Mouse (Mus musculus) stomach, embryonic 16.5 days (tissue): ENCODE data around the gene Col4a2. TPM values are rescaled to one million over a fixed set of nuclear protein-coding genes. Genes with fewer than 3 reads are reported as not detected.
A peak's percentile ranks its signal among the peaks of the same experiment; 100 is the strongest.

Source experiments
- ATAC-seq: fragments of 200-750 bp; cut with Nextera tagmentation; 2 replicates; pipeline ENCODE4 v1.8.0; 2017; ENCODE audit warnings: moderate number of reproducible peaks, moderate TSS enrichment; ENCODE audit not compliant: insufficient read depth, low FRiP score
- H3K27ac ChIP-seq: fragments of 300-500 bp; sonication (generic); 2 replicates; pipeline ENCODE4 v1.5.1; 2014; ENCODE audit warnings: low read length
- H3K27me3 ChIP-seq: fragments of 300-500 bp; sonication (generic); 2 replicates; pipeline ENCODE4 v1.6.1; 2014; ENCODE audit warnings: low read length, control low read depth, mixed read lengths; ENCODE audit not compliant: control insufficient read depth, insufficient read depth
- H3K36me3 ChIP-seq: fragments of 300-500 bp; sonication (generic); 2 replicates; pipeline ENCODE4 v1.6.1; 2014; ENCODE audit warnings: low read length; ENCODE audit not compliant: control insufficient read depth, insufficient read depth
- H3K4me1 ChIP-seq: fragments of 300-500 bp; sonication (generic); 2 replicates; pipeline ENCODE4 v1.6.1; 2014; ENCODE audit warnings: low read length, control low read depth, mixed read lengths; ENCODE audit not compliant: control insufficient read depth, insufficient read depth
- H3K4me2 ChIP-seq: fragments of 300-500 bp; sonication (generic); 2 replicates; pipeline ENCODE4 v1.6.1; 2014; ENCODE audit warnings: low read depth, low read length, mixed read lengths
- H3K4me3 ChIP-seq: fragments of 300-500 bp; sonication (generic); replicated peaks from 2 replicates; pipeline ENCODE4 v1.5.1; 2014; ENCODE audit warnings: mild to moderate bottlenecking, low read length
- H3K9ac ChIP-seq: fragments of 300-500 bp; sonication (generic); 2 replicates; pipeline ENCODE4 v1.6.1; 2014; ENCODE audit warnings: low read length
- H3K9me3 ChIP-seq: fragments of 300-500 bp; sonication (generic); replicated peaks from 2 replicates; pipeline ENCODE4 v1.6.1; 2016; ENCODE audit warnings: low read length, control low read depth; ENCODE audit not compliant: control insufficient read depth
- WGBS: fragments of 180-500 bp; shearing (Covaris S2); extraction: QIAGEN DNeasy Blood & Tissue Kit; methylation state at CpG from one replicate; pipeline ENCODE4 v1.1.7; 2014; 5-methylcytosine and 5-hydroxymethylcytosine counted together
- polyA plus RNA-seq: library from polyadenylated mRNA; unstranded; fragments of >200 nt; fragmentation: Nextera tagmentation; extraction: Ambion mirVana; gene quantifications from 2 replicates; pipeline ENCODE4 v1.2.1, GENCODE M21; 2015

Gene Col4a2
- polyA plus RNA-seq, 1 experiment from 2014 or later, result 65.2 TPM

GRCm38 (mm10) chr8:11355900-11356299 lies 43.3 kb downstream of the Col4a2 start:
- Histone ChIP-seq H3K36me3 (no peaks in the 10 kb centered on the region), H3K27ac (no peak overlapping the region; the same call in 1 of the 2 replicates), H3K9me3 (no peaks in the 10 kb centered on the region), H3K4me3 (no peak overlapping the region), H3K4me2 (no peak overlapping the region), H3K27me3 (no peaks in the 10 kb centered on the region), H3K4me1 (peaks cover 34% of the 10 kb centered on the region), H3K9ac (no peak overlapping the region)
- ATAC-seq, result no peak
- WGBS, result 87% methylated on average over 3 of the region's 3 CpGs

GRCm38 (mm10) chr8:11356776-11357175 lies 44.2 kb downstream of the Col4a2 start:
- Histone ChIP-seq H3K36me3 (no peaks in the 10 kb centered on the region), H3K9ac (no peak overlapping the region), H3K27ac (peak overlapping the region; percentile 91), H3K9me3 (no peaks in the 10 kb centered on the region), H3K4me3 (no peak overlapping the region), H3K4me2 (no peak overlapping the region), H3K27me3 (no peaks in the 10 kb centered on the region), H3K4me1 (peaks cover 37% of the 10 kb centered on the region)
- WGBS, result 68% methylated on average over 8 of the region's 8 CpGs
- ATAC-seq, result no peak

DNA sequence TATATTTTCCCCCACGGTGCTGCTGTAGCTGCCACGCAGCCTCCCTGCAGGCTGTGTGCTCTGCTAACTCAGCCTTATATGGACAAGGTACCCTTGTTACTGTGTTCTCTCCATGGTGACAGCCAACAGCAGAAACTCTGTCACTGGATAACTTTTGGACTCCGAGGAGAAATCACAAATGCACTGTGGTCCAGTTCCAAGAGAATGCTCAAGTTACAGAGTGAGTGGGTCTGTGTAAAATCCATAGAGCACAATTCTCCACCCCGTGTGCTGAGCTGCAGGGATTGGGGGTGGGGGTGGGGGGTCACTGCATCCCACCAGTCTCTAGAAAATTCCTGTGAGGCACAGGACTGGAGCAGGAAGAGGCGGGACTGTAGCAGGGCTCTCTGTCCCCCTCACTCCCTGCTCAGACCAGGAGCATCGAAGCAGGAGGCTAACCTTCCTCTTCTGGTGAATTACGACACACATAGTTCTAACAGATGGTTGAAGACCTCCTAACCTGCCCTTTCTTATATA lies 45.4 kb downstream of the Col4a2 start:
- H3K4me2 ChIP-seq, result no peak overlapping the region
- peak; percentile 87 for ATAC-seq
- H3K4me1 ChIP-seq, result peaks cover 48% of the 10 kb centered on the region
- H3K27me3 ChIP-seq, result no peaks in the 10 kb centered on the region
- 25% methylated on average over 7 of the region's 7 CpGs for WGBS
- peak overlapping the region; percentile 2; the same call in 1 of the 2 replicates for H3K9ac ChIP-seq
- H3K36me3 ChIP-seq, result no peaks in the 10 kb centered on the region
- no peaks in the 10 kb centered on the region for H3K9me3 ChIP-seq
- no peak overlapping the region for H3K4me3 ChIP-seq
- peak overlapping the region; percentile 91 for H3K27ac ChIP-seq

GRCm38 (mm10) chr8:11359846-11360245 lies 47.2 kb downstream of the Col4a2 start:
- Histone ChIP-seq H3K9me3 (no peaks in the 10 kb centered on the region), H3K27ac (no peak overlapping the region), H3K4me3 (no peak overlapping the region), H3K36me3 (no peaks in the 10 kb centered on the region), H3K4me1 (peaks cover 57% of the 10 kb centered on the region), H3K4me2 (no peak overlapping the region), H3K9ac (no peak overlapping the region), H3K27me3 (no peaks in the 10 kb centered on the region)
- WGBS, result 81% methylated on average over 5 of the region's 5 CpGs
- no peak for ATAC-seq

- H3K27me3 ChIP-seq, result no peaks in the 10 kb centered on the region
- H3K27ac ChIP-seq, result peak overlapping the region; percentile 76
- H3K4me2 ChIP-seq, result 0 out of 2 replicates have a peak overlapping the region, but pooled peaks have one; percentile 17
- WGBS, result 67% methylated on average over 9 of the region's 9 CpGs
- H3K4me3 ChIP-seq, result no peak overlapping the region
- ATAC-seq, result no peak
- peak overlapping the region; percentile 34; the same call in 1 of the 2 replicates for H3K9ac ChIP-seq
- no peaks in the 10 kb centered on the region for H3K9me3 ChIP-seq
- H3K36me3 ChIP-seq, result no peaks in the 10 kb centered on the region
- H3K4me1 ChIP-seq, result peaks cover 47% of the 10 kb centered on the region
Observed at GRCm38 (mm10) chr8:11361546-11362277, 49.1 kb downstream of the Col4a2 start.

- no peaks in the 10 kb centered on the region for H3K27me3 ChIP-seq
- ATAC-seq, result no peak
- H3K4me3 ChIP-seq, result no peak overlapping the region
- 32% methylated on average over 17 of the region's 17 CpGs for WGBS
- no peaks in the 10 kb centered on the region for H3K36me3 ChIP-seq
- H3K9me3 ChIP-seq, result no peaks in the 10 kb centered on the region
- 0 out of 2 replicates have a peak overlapping the region, but pooled peaks have one; percentile 17 for H3K4me2 ChIP-seq
- H3K27ac ChIP-seq, result peak overlapping the region; percentile 76
- peaks cover 39% of the 10 kb centered on the region for H3K4me1 ChIP-seq
- peak overlapping the region; percentile 34; the same call in 1 of the 2 replicates for H3K9ac ChIP-seq
Observed at GRCm38 (mm10) chr8:11362278-11363214, 49.9 kb downstream of the Col4a2 start.

- no peak overlapping the region for H3K4me3 ChIP-seq
- no peak overlapping the region; the same call in 1 of the 2 replicates for H3K27ac ChIP-seq
- WGBS, result 62% methylated on average over 13 of the region's 13 CpGs
- peaks cover 31% of the 10 kb centered on the region for H3K4me1 ChIP-seq
- H3K27me3 ChIP-seq, result no peaks in the 10 kb centered on the region
- no peak for ATAC-seq
- H3K9ac ChIP-seq, result no peak overlapping the region
- H3K36me3 ChIP-seq, result no peaks in the 10 kb centered on the region
- no peak overlapping the region for H3K4me2 ChIP-seq
- H3K9me3 ChIP-seq, result no peaks in the 10 kb centered on the region
Observed at GRCm38 (mm10) chr8:11363340-11364126, 50.9 kb downstream of the Col4a2 start.

DNA sequence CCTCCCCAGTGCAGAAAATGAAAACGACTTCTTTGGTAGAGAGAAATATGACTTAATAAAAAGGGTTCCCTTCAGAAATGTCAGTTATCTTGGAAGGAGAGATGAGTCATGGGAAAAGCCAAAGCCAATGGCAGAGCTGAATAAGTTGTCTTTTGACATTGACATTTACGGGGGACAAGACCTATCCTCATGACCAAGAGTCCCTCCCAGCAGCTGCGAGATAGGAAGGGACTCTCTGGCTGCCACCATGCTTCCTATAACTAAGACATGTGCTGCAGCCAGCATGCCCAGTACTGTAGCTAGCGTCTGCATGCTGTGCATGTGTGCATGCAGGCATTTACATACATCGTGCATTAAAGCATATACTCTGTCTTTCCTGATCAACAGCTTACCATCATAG lies 53.6 kb downstream of the Col4a2 start:
- Histone ChIP-seq H3K27ac (no peak overlapping the region), H3K36me3 (no peaks in the 10 kb centered on the region), H3K9ac (no peak overlapping the region), H3K27me3 (no peaks in the 10 kb centered on the region), H3K4me3 (no peak overlapping the region), H3K4me1 (peaks cover 32% of the 10 kb centered on the region), H3K4me2 (no peak overlapping the region), H3K9me3 (no peaks in the 10 kb centered on the region)
- ATAC-seq, result no peak
- WGBS, result 75% methylated on average over 5 of the region's 5 CpGs
